Mouse (Mus musculus) liver, embryonic 14.5 days (tissue): ENCODE measurements at regions not wholly inside any gene's neighbourhood (a gene's known extent, or its start where the extent isn't known, plus 50 kb on each side); places are given as distances from the start of the nearest gene placed in this dataset.

Experiments used
- CTCF ChIP-seq: IDR thresholded peaks from 2 replicates; pipeline ENCODE4 v1.5.1; 2016; ENCODE audit warnings: antibody characterized with exemption, low read depth, control low read depth
- EP300 ChIP-seq: IDR thresholded peaks from 2 replicates; pipeline ENCODE4 v1.6.1; 2016; ENCODE audit warnings: antibody characterized with exemption, low read depth

GRCm38 (mm10) chr13:26119363-26119762 is 650.6 kb downstream of the Hdgfl1 start:
- TF ChIP-seq CTCF (no peak), EP300 (no peak)
